Mouse (Mus musculus) brain, embryonic 18.5 days (tissue): Measurements from ENCODE around the gene Hax1.

Source experiments
- DNase-seq: peaks from one replicate; pipeline ENCODE4 v3.0.0-alpha.2; 2012; ENCODE audit warnings: low read depth, low spot score

The Hax1 gene

GRCm38 (mm10) chr3:89998612-89999054 is at the start of gene Hax1:
Hax1 (minus strand) TSS chr3:89998780.
- DNase-seq = peak; percentile 89

GRCm38 (mm10) chr3:90036263-90036662 is 37.7 kb upstream of the Hax1 start:
- no peak for DNase-seq

GRCm38 (mm10) chr3:90034653-90035052 is 36.1 kb upstream of the Hax1 start:
- DNase-seq = no peak

- no peak for DNase-seq
These were observed 18.0 kb upstream of the Hax1 start for GRCm38 (mm10) chr3:90016626-90017025.

- no peak for DNase-seq
These were observed 11.7 kb upstream of the Hax1 start for GRCm38 (mm10) chr3:90010291-90010690.

- DNase-seq = no peak
These were observed 5.7 kb upstream of the Hax1 start for GRCm38 (mm10) chr3:90004091-90004796.

- DNase-seq = no peak
These were observed 1.2 kb upstream of the Hax1 start for GRCm38 (mm10) chr3:89999830-90000229.

- DNase-seq = no peak
These were observed 510 bp upstream of the Hax1 start for GRCm38 (mm10) chr3:89999090-89999489.

- DNase-seq = no peak
These were observed 637 bp downstream of the Hax1 start for GRCm38 (mm10) chr3:89997791-89998495.

- no peak for DNase-seq
These were observed 3.6 kb downstream of the Hax1 start for GRCm38 (mm10) chr3:89994807-89995515.

- DNase-seq = no peak
These were observed 10.8 kb downstream of the Hax1 start for GRCm38 (mm10) chr3:89987822-89988221.

- DNase-seq = no peak
These were observed 11.4 kb downstream of the Hax1 start for GRCm38 (mm10) chr3:89987211-89987610.

- DNase-seq = no peak
These were observed 16.2 kb downstream of the Hax1 start for GRCm38 (mm10) chr3:89982426-89982825.

GRCm38 (mm10) chr3:89976859-89977258 is 21.7 kb downstream of the Hax1 start:
- DNase-seq = no peak

- no peak for DNase-seq
These were observed 30.1 kb downstream of the Hax1 start for GRCm38 (mm10) chr3:89968509-89968908.

- DNase-seq = no peak
These were observed 31.6 kb downstream of the Hax1 start for GRCm38 (mm10) chr3:89966946-89967345.

- DNase-seq = no peak
These were observed 32.6 kb downstream of the Hax1 start for GRCm38 (mm10) chr3:89965972-89966371.

- no peak for DNase-seq
These were observed 33.0 kb downstream of the Hax1 start for GRCm38 (mm10) chr3:89965557-89965956.

- no peak for DNase-seq
These were observed 34.4 kb downstream of the Hax1 start for GRCm38 (mm10) chr3:89963926-89964739.

GRCm38 (mm10) chr3:89963221-89963763 is 35.3 kb downstream of the Hax1 start, which contains the start of gene Atp8b2:
Atp8b2 (minus strand) TSS chr3:89963508.
- peak; percentile 67 for DNase-seq

GRCm38 (mm10) chr3:89962751-89963220 is 35.8 kb downstream of the Hax1 start:
- no peak for DNase-seq
